Mouse (Mus musculus): ENCODE results near the gene Nedd9. TPM values are rescaled to one million over a fixed set of nuclear protein-coding genes. Genes with fewer than 3 reads are reported as not detected.

Nedd9 gene
- total RNA-seq, 2 experiments from 2014 or later = 19.8 to 24.1 TPM

- no peak for DNase-seq
These were observed 5.0 kb upstream of the Nedd9 start for GRCm38 (mm10) chr13:41491981-41492702.

- DNase-seq = no peak
These were observed 4.4 kb upstream of the Nedd9 start for GRCm38 (mm10) chr13:41491522-41491921.

- DNase-seq = no peak
These were observed 3.1 kb upstream of the Nedd9 start for GRCm38 (mm10) chr13:41490282-41490681.

GRCm38 (mm10) chr13:41489705-41490275 is 2.6 kb upstream of the Nedd9 start:
- no peak for DNase-seq

- no peak for DNase-seq
These were observed 214 bp upstream of the Nedd9 start for GRCm38 (mm10) chr13:41487409-41487743.

- no peak for DNase-seq
These were observed 3.2 kb downstream of the Nedd9 start for GRCm38 (mm10) chr13:41483966-41484365.

- DNase-seq = no peak
These were observed 4.7 kb downstream of the Nedd9 start for GRCm38 (mm10) chr13:41482408-41483011.

- no peak for DNase-seq
These were observed 7.3 kb downstream of the Nedd9 start for GRCm38 (mm10) chr13:41479737-41480435.

- DNase-seq = peak; percentile 46 to 77
These were observed 10.9 kb downstream of the Nedd9 start for GRCm38 (mm10) chr13:41476216-41476615.

GRCm38 (mm10) chr13:41474365-41474764 is 12.8 kb downstream of the Nedd9 start:
- DNase-seq = no peak

- no peak for DNase-seq
These were observed 13.7 kb downstream of the Nedd9 start for GRCm38 (mm10) chr13:41473504-41473903.

GRCm38 (mm10) chr13:41472878-41473424 is 14.2 kb downstream of the Nedd9 start:
- no peak for DNase-seq

- DNase-seq = no peak
These were observed 18.9 kb downstream of the Nedd9 start for GRCm38 (mm10) chr13:41468277-41468676.

- DNase-seq = peak; percentile 74 to 89
These were observed 20.1 kb downstream of the Nedd9 start for GRCm38 (mm10) chr13:41467036-41467435.

GRCm38 (mm10) chr13:41466616-41467015 is 20.5 kb downstream of the Nedd9 start:
- peak; percentile 62 for DNase-seq

GRCm38 (mm10) chr13:41466191-41466590 is 21.0 kb downstream of the Nedd9 start:
- peak; percentile 80 to 93 for DNase-seq

GRCm38 (mm10) chr13:41461418-41461817 is 25.7 kb downstream of the Nedd9 start:
- DNase-seq = no peak

GRCm38 (mm10) chr13:41459683-41460286 is 27.4 kb downstream of the Nedd9 start:
- DNase-seq = peak; percentile 43 to 45

- DNase-seq = no peak
These were observed 28.5 kb downstream of the Nedd9 start for GRCm38 (mm10) chr13:41458709-41459108.

- no peak for DNase-seq
These were observed 29.3 kb downstream of the Nedd9 start for GRCm38 (mm10) chr13:41457798-41458390.

GRCm38 (mm10) chr13:41457030-41457797 is 29.9 kb downstream of the Nedd9 start:
- no peak for DNase-seq
